Mouse (Mus musculus) left cerebral cortex, adult 2 months (tissue): ENCODE data around the gene Cers5. TPM values are rescaled to one million over a fixed set of nuclear protein-coding genes. Genes with fewer than 3 reads are reported as not detected.
A peak's percentile ranks its signal among the peaks of the same experiment; 100 is the strongest.

Experiments
- DNase-seq, 2 experiments: peaks; one replicate each; pipeline ENCODE4 v3.0.0; 2021 to 2022; ENCODE audit warnings: low spot score in 2 of 2, mixed read lengths in 1 of 2; ENCODE audit errors: extremely low spot score in 1 of 2
- H3K27ac ChIP-seq: fragments of 200-600 bp; 2 replicates; pipeline ENCODE4 v1.8.1; 2022
- H3K4me3 ChIP-seq: fragments of 200-600 bp; 2 replicates; pipeline ENCODE4 v1.8.1; 2022
- CTCF ChIP-seq: fragments of 200-600 bp; IDR thresholded peaks from 2 replicates; pipeline ENCODE4 v1.8.1; 2022; ENCODE audit warnings: antibody characterized with exemption, mild to moderate bottlenecking, moderate library complexity
- intact Hi-C: fragments of 180-260 bp; cut with DNase I; formaldehyde crosslinking; loops from one replicate; pipeline ENCODE4 v1.15.1; 2025
- total RNA-seq, 2 experiments: library from RNA; stranded (reverse); gene quantifications; 2 replicates each; pipeline ENCODE4 v1.2.3; 2021

Cers5 gene
- total RNA-seq, 2 experiments from 2014 or later, result 32.3 to 34.7 TPM

DNA sequence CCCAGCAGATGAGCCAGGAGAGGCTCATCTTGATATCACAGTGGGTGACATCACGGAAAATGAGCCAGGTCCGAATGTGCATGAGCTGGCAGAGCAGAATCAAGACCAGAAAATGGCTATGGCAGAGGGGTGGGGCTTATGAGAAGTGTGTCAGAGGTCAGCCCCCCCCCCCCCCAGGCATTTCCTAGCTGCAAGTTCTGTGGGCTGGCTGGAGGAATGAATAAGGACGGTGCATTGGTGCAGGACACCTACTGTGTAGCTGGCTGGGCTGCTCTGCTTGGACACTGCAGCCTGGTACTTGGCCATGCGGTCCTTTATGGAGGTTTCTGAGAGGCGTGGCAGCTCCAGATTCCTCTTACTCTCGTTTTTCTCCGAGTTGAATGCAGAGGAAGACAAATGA is 33.5 kb upstream of the Cers5 start:
- H3K4me3 ChIP-seq, result no peak overlapping the region
- DNase-seq, result no peak
- intact Hi-C loops, result no loop called here
- TF ChIP-seq CTCF, result no peak
- H3K27ac ChIP-seq, result no peak overlapping the region

GRCm38 (mm10) chr15:99805673-99806072 is 33.0 kb upstream of the Cers5 start:
- no peak overlapping the region for H3K4me3 ChIP-seq
- DNase-seq, result no peak
- intact Hi-C loops, result no loop called here
- no peak for TF ChIP-seq CTCF
- H3K27ac ChIP-seq, result no peak overlapping the region

DNA sequence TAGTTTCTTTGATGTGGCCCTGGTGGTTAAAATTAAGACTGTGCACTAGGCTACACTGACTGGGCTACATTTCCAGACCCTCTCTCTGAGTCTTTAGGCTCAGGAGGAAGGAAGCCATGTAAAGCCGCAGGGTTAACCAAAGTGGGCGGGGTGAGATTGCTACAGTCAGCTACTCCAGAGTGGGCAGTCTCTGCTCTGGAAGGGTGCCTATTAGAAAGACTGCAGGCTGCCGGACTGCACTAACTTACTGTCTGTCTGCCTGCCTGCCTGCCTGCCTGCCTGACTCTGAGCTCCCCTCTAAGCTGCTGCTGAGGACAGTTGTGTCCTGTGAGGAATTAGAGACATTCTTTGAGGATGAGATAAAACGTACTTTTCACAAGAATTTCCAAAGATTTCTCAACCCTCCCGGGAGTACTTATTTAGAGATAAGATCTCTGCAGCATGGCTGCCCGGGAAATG is 30.5 kb upstream of the Cers5 start:
- intact Hi-C loops, result no loop called here

GRCm38 (mm10) chr15:99801885-99802572 is 29.3 kb upstream of the Cers5 start:
- intact Hi-C loops, result no loop called here
- DNase-seq, result no peak
- no peak overlapping the region for H3K27ac ChIP-seq
- no peak overlapping the region for H3K4me3 ChIP-seq
- TF ChIP-seq CTCF, result no peak

More for the DNA sequence above, 30.5 kb upstream of the Cers5 start:
- DNase-seq, result no peak
- no peak overlapping the region for H3K27ac ChIP-seq
- no peak for TF ChIP-seq CTCF
- no peak overlapping the region for H3K4me3 ChIP-seq

DNA sequence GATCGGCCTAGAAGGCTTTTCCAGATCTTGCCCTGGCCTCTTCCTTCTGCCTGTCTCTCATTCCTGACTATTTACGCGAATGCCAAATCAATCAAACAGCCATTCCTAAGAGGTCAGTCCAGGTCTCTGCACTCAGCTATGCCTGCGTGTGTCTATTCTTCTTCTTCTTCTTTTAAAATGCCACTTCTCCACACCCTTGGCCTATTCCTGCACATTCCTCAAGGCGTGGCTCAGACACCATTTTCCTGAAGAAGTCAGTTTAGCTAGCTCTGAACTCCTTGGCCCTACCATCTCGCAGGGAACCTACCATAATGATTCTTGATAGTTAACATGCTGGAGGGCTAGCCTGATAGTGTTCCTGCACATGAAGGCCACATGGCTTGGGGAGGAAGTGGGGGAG is 27.0 kb upstream of the Cers5 start:
- Histone ChIP-seq H3K4me3 (no peak overlapping the region), H3K27ac (no peak overlapping the region)
- DNase-seq, result no peak
- intact Hi-C loops, result no loop called here
- TF ChIP-seq CTCF, result no peak

- no peak overlapping the region for H3K27ac ChIP-seq
- no peak for DNase-seq
- no peak overlapping the region for H3K4me3 ChIP-seq
- intact Hi-C loops, result no loop called here
- TF ChIP-seq CTCF, result no peak
These were observed 25.2 kb upstream of the Cers5 start for GRCm38 (mm10) chr15:99797898-99798297.

DNA sequence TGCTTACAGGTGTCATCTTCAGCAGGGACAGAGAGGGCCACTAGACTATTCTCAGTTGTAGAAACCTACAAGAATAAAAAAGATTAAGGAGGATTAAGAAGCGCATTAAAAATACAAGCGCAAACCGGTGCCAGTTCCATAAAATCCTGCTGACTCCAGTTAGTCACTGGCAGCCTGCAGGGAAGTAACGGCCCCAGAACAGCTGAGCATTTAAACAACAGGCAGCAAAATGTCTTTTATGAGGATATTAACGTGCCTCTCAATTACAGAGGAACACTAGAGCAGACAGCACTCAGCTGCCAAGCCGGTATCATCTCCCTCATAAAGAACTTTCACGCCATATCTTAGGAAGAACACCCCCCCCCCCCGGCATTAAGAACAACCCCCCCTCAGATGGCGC is 24.1 kb upstream of the Cers5 start:
- H3K4me3 ChIP-seq, result no peak overlapping the region
- TF ChIP-seq CTCF, result no peak
- no peak for DNase-seq
- no peak overlapping the region for H3K27ac ChIP-seq
- intact Hi-C loops, result no loop called here

GRCm38 (mm10) chr15:99796066-99796465 is 23.4 kb upstream of the Cers5 start:
- Histone ChIP-seq H3K27ac (no peak overlapping the region), H3K4me3 (no peak overlapping the region)
- TF ChIP-seq CTCF, result peak; percentile 43
- intact Hi-C loops, result no loop called here
- DNase-seq, result no peak

DNA sequence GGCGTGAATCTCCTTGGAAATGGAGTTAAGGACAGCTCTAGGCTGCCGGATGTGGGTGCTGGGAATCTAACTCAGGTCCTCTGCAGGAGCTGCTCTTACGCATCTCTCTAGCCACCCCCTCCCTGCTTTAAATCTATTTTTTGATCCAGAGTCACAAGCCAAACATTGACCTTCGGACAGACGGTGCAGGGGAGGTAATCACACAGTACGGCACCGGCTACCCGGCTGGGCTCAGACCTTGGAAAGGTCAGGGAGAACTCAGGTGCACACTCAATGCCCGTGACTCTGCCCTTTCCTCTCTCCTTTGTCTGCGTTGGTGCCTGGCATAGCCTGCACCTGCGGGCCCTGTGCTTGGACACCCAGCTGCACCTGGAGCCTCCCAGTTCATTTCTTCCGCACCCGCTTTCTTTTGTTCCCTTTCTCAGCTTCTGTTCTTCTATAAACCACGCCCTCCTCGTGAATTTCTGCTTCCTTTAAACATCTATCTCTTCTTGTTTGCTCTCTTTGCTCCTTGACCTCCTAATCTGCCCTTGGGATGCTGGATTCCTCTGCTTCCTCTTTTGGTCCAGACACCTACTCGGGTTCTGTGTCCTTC is 19.6 kb upstream of the Cers5 start:
- intact Hi-C loops, result no loop called here
- no peak for TF ChIP-seq CTCF
- DNase-seq, result no peak
- no peak overlapping the region for H3K27ac ChIP-seq
- no peak overlapping the region for H3K4me3 ChIP-seq

GRCm38 (mm10) chr15:99791003-99791402 is 18.3 kb upstream of the Cers5 start:
- no peak for DNase-seq
- intact Hi-C loops, result no loop called here
- peak overlapping the region; percentile 70 for H3K27ac ChIP-seq
- TF ChIP-seq CTCF, result no peak
- H3K4me3 ChIP-seq, result no peak overlapping the region

GRCm38 (mm10) chr15:99790464-99790863 is 17.8 kb upstream of the Cers5 start:
- H3K27ac ChIP-seq, result peak overlapping the region; percentile 70; the same call in 1 of the 2 replicates
- TF ChIP-seq CTCF, result no peak
- DNase-seq, result no peak
- no peak overlapping the region for H3K4me3 ChIP-seq
- intact Hi-C loops, result no loop called here

GRCm38 (mm10) chr15:99787625-99788120 is 15.0 kb upstream of the Cers5 start:
- no peak overlapping the region for H3K4me3 ChIP-seq
- intact Hi-C loops, result loop anchor here (10.0 kb wide), 1 partner anchor 117 kb away; no protein-coding TSS in a partner anchor
- no peak overlapping the region for H3K27ac ChIP-seq
- TF ChIP-seq CTCF, result no peak; the same call in 1 of the 2 replicates
- DNase-seq, result peak in 1 of 2 experiments; percentile 29
